Mouse (Mus musculus) macrophage (primary cell): ENCODE data around the gene Krt25. TPM values are rescaled to one million over a fixed set of nuclear protein-coding genes. Genes with fewer than 3 reads are reported as not detected.

Experiments used
- H3K27ac ChIP-seq: fragments of 350-480 bp; formaldehyde crosslinking; 2 replicates; pipeline ENCODE4 v1.9.0; 2021
- H3K36me3 ChIP-seq: fragments of 350-480 bp; formaldehyde crosslinking; 2 replicates; pipeline ENCODE4 v1.9.0; 2021; ENCODE audit errors: inconsistent target
- H3K4me3 ChIP-seq: fragments of 350-480 bp; formaldehyde crosslinking; 2 replicates; pipeline ENCODE4 v1.9.0; 2021; ENCODE audit errors: inconsistent target
- H3K79me2 ChIP-seq: fragments of 350-480 bp; formaldehyde crosslinking; 2 replicates; pipeline ENCODE4 v1.9.0; 2021; ENCODE audit errors: inconsistent target
- WGBS: methylation state at CpG from one replicate; pipeline ENCODE4 v1.1.7; 2026; ENCODE audit warnings: inconsistent platforms; ENCODE audit not compliant: missing documents; 5-methylcytosine and 5-hydroxymethylcytosine counted together
- polyA plus RNA-seq: library from polyadenylated mRNA; stranded (reverse); fragments of 250-400 nt; gene quantifications from 3 replicates; pipeline ENCODE4 v1.2.4, GENCODE M21; 2018; ENCODE audit warnings: inconsistent platforms
- total RNA-seq, 78 experiments: library from RNA; depleted of rRNA; stranded (reverse); fragments of 250-400 nt; gene quantifications; 1 replicate in 9 of 78; 2 replicates in 24 of 78; 3 replicates in 43 of 78; 4 replicates in 2 of 78; pipeline ENCODE4 v1.2.4; 2018; ENCODE audit warnings: inconsistent platforms in 56 of 78

The Krt25 gene
- total RNA-seq (2018; cell fraction: chromatin; rRNA removed), result not detected
- not detected for total RNA-seq (2018; cell fraction: cytosol; rRNA removed)
- total RNA-seq (2018; cell fraction: nucleus; rRNA removed), result not detected
- not detected in 3 replicates for polyA plus RNA-seq

DNA sequence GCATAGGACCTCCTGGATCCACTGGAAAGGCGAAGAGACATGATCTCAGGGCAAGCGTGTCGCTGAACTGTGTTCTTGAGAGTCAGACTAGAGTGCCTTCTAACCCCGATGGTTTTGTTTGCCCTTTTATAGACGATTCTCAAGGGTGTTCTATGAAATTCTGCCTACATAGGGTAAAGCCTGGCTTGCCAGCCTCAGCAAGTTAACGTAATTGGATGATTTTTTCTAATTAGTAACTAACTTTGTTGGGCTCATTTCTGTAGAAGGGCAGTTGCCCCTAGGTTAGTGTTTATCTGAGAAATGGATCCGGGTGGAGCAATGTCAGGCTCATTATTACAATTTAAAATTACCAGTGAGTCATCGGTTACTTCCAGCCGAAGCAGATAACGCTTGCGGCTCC, at the start of gene Krt25:
Krt25 (minus strand) TSS at position 101 of the 400 bp plus-strand sequence.
- no peaks in the 10 kb centered on the region for H3K36me3 ChIP-seq
- WGBS, result 92% methylated on average over 11 of the region's 11 CpGs
- H3K4me3 ChIP-seq, result no peak within 1 kb of the TSS
- no peak within 1 kb of the TSS for H3K27ac ChIP-seq
- no peaks in the 10 kb centered on the region for H3K79me2 ChIP-seq

DNA sequence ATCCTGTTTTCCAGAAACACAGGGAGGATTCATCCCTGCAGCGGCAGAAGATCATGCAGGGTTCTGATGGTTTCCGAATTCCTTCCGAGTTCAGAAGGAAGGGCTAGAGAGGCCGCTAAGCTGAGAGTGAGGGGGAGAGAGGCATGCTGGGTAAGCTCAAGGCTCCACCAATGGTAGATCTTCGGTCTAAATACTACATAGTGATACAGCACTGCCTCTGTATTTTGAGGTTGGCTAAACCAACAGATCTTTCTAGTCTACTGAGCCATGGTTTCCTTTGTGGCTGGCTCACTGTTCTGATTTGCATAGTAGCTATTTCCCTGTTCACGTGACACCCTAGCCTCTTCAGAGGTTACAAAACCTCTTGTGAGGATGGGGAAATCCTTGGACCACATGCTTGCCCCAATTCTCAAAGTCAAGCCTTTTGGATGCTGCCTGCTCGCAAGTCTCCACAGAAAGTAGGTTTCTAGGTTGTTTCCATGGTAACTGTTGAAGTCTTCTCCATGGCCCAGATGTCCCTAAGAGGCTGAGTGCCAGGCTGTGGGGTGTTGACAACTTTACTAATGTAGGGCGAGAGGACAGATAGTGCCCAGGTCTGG, 47.2 kb upstream of the Krt25 start:
- Histone ChIP-seq H3K79me2 (no peaks in the 10 kb centered on the region), H3K36me3 (no peaks in the 10 kb centered on the region), H3K27ac (no peak overlapping the region), H3K4me3 (no peak overlapping the region)
- 62% methylated on average over 8 of the region's 8 CpGs for WGBS

DNA sequence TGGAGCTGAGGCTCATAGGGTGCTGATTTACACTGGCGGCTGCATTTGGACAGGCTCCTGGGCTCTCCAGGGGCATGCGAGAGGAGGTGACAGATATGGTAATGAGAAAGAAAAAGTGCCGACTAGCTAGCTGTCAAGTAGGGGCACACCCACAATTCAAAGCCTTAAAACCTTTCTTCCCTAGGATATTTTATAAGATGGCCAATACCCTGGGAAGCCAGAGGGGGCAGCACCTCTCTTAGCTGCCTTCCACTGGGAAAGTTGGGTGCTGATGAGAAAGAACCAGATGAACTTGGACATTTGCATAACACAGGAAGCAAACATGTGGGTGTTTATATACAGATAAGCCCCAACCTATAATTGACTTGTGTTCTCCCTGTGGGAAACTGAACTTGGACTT, 46.5 kb upstream of the Krt25 start:
- WGBS, result 31% methylated on average over 3 of the region's 3 CpGs
- no peak overlapping the region for H3K27ac ChIP-seq
- no peaks in the 10 kb centered on the region for H3K79me2 ChIP-seq
- no peaks in the 10 kb centered on the region for H3K36me3 ChIP-seq
- no peak overlapping the region for H3K4me3 ChIP-seq

DNA sequence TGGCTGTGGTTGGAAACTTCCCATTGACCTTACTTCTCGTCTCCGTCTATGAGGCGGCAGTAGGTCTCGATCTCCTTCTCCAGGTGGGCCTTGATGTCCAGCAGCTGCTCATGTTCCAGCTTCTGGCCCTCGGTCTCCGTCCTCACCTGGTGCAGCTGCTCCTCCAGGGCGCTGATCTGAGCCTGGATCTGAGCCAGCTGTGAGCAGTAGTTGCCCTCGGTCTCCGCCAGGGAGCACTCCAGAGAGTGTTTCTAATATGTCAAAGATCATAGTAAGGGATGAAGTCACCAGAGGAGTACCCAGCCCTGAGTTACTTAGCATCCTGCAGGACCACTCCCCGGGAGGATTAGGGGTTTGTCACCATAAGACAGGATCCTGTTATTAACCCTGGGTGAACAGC, 44.0 kb upstream of the Krt25 start:
- no peaks in the 10 kb centered on the region for H3K79me2 ChIP-seq
- no peaks in the 10 kb centered on the region for H3K36me3 ChIP-seq
- no peak overlapping the region for H3K27ac ChIP-seq
- H3K4me3 ChIP-seq, result no peak overlapping the region
- 48% methylated on average over 8 of the region's 10 CpGs for WGBS

DNA sequence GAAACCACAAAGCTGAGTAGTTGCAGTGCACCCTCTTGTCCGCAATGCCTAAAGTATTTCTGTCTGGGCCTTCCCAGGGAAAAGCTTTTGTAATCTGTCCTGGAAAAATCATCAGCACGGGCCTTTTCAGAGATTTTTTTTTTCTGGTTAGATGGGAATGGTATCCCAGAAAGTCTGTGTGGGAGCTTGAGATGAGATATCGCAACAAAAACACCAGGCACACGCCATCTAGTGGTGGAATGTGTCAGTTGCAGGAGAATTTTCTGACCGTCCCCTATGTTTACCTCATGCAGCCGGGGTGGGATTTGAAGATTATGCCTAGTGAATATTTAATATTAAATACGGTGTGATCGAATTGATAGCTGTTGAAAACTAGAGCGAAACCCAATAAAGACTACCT, 41.7 kb upstream of the Krt25 start:
- 25% methylated on average over 7 of the region's 9 CpGs for WGBS
- no peaks in the 10 kb centered on the region for H3K79me2 ChIP-seq
- no peak overlapping the region for H3K27ac ChIP-seq
- no peak overlapping the region for H3K4me3 ChIP-seq
- H3K36me3 ChIP-seq, result no peaks in the 10 kb centered on the region

DNA sequence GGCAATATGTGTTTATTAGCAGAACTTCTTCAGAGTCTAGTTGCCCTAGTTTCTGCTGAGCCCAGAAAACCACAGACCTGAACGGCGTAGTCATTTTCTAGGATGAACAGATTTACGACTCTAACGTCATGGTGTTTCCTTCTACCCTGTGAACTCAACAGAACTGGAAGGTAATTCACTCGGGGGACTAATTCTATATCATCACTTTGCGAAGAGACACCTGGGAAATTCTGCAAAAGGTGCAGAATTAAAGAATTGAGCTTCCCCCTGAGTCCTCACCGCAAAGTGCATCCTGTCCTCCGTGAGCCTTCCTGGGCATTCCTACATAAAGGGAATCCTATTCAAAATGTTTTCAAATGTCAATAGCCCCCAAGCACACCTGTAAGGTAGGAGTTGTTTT, 38.7 kb upstream of the Krt25 start:
- Histone ChIP-seq H3K79me2 (no peaks in the 10 kb centered on the region), H3K36me3 (no peaks in the 10 kb centered on the region), H3K27ac (no peak overlapping the region), H3K4me3 (no peak overlapping the region)
- WGBS, result 33% methylated on average over 8 of the region's 8 CpGs

DNA sequence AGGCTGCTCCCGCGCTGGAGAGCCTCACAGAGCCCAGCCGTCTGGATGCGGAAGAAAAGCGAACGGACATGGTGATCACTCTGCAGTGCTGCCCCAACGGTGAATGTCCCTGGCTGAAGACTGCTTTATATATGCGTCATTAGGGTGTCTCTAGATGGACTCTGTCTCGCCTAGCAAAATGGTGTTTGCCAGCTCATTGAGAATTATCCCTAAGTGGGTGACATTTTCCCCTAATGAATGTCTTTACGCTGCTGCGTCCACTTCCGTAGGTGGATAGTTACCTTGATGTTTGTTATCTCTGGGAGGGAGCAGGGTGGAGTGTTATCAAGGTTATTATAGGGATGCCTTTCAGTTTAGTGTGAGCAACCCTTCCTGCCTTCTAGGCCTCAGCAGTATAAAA, 28.3 kb upstream of the Krt25 start, which contains the start of gene Krt27:
Krt27 (minus strand) TSS at position 101 of the 400 bp plus-strand sequence.
- Histone ChIP-seq H3K27ac (no peak within 1 kb of the TSS), H3K79me2 (no peaks in the 10 kb centered on the region), H3K36me3 (no peaks in the 10 kb centered on the region), H3K4me3 (no peak within 1 kb of the TSS)
- 75% methylated on average over 12 of the region's 12 CpGs for WGBS

DNA sequence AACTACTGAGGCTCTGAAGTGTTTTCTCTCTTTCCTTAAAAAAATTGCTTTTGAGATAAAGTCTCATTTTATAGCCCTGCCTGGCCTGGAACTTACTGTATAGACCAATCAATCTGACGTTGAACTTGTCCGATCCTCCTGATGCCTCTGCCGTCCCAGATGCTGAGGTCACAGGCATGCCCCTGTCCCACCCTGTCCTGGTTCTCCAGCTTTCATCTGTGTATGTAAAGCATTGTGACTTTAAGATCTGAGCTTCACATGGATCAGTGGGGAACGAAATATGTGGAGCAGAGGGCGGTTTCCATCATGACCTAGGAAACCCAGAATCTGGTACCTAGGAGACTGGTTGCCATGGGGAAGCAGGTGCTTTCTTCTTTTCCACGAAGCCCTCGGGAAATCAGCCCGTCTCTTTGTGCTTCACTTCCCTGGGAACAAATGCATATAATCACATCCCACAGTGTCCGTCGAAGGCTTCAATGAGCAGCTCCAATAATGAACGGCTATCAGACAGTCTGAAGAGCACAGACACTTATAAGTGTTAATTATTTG, 16.6 kb upstream of the Krt25 start:
- no peaks in the 10 kb centered on the region for H3K79me2 ChIP-seq
- WGBS, result 89% methylated on average over 10 of the region's 11 CpGs
- no peaks in the 10 kb centered on the region for H3K36me3 ChIP-seq
- no peak overlapping the region for H3K4me3 ChIP-seq
- H3K27ac ChIP-seq, result no peak overlapping the region

DNA sequence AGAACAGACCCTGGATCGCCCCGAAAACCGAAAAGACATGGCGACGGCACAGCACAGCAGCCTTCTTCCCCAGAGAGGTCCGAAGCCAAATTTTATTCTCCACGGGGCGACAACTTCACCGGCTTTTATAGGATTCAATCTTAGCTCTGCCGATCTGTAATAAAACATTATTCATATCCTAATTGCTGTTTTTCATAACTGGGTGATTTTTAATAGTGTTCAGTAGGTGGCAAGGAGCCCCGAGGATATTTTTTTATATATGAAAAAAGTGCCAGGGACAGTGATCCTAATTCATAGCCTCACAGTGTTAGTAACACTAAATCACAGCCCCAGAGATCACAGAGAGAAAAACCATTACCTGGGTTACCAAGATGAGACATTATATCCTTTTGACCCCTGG, 15.1 kb upstream of the Krt25 start, which contains the start of gene Krt26:
Krt26 (minus strand) TSS at position 101 of the 400 bp plus-strand sequence.
- Histone ChIP-seq H3K79me2 (no peaks in the 10 kb centered on the region), H3K4me3 (no peak within 1 kb of the TSS), H3K36me3 (no peaks in the 10 kb centered on the region), H3K27ac (no peak within 1 kb of the TSS)
- 100% methylated on average over 9 of the region's 11 CpGs for WGBS

DNA sequence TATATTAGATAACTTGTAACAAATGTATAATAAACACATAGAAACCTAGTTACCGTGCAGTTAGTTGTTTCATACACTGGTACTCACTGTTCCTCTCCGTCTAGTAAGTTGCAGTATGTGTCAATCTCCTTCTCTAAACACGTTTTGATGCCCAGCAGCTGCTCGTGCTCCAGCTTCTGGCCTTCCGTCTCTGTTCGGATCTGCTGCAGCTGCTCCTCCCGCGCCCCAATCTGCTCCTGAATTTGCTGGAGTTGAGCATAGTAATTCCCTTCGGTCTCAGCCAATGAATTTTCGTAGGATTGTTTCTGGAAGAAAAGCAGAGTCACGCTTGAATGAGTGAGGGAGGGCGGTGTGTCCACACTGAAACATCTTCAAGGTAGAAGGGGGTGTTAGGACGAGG, 10.7 kb upstream of the Krt25 start:
- no peaks in the 10 kb centered on the region for H3K79me2 ChIP-seq
- WGBS, result 83% methylated on average over 13 of the region's 13 CpGs

DNA sequence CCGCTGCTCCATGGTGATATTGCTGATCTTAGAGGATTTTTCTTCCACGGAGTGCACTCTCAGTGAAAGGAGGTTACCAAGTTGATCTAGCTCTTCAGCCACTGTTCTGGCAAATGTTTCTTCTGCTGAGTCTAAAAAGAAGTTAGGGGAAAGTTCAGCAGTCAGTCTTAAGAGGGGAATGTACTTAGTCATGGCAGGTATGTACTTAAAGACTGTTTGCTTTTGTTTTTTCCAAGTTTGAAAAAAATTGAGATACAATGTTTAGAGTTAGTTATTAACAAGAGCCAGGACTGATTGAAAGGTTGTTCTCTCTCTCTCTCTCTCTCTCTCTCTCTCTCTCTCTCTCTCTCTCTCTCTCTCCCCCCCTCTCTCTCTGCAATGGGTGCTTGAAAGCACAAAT, 6.9 kb upstream of the Krt25 start:
- Histone ChIP-seq H3K79me2 (no peaks in the 10 kb centered on the region), H3K27ac (no peak overlapping the region), H3K36me3 (no peaks in the 10 kb centered on the region), H3K4me3 (no peak overlapping the region)
- WGBS, result 81% methylated on average over 2 of the region's 2 CpGs

More for the DNA sequence above, 10.7 kb upstream of the Krt25 start:
- Histone ChIP-seq H3K4me3 (no peak overlapping the region), H3K27ac (no peak overlapping the region), H3K36me3 (no peaks in the 10 kb centered on the region)

DNA sequence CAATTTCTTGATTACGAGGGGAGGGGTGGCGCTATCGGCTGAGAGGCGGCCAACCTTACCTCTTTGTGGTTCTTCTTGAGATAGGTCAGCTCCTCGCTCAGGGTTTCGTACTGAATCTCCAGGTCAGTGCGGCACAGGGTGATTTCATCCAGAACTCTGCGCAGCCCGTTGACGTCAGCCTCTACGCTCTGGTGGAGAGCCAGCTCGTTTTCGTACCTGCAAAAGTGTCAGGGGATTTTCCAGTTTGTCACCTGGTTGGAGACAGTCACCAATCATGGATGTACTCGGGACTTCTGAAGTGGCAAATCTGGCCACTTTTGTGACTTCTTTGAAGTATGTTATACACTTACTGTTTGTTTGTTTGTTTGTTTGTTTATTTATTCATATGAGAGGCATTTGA, 1.7 kb downstream of the Krt25 start:
- Histone ChIP-seq H3K4me3 (no peak overlapping the region), H3K36me3 (no peaks in the 10 kb centered on the region), H3K79me2 (no peaks in the 10 kb centered on the region), H3K27ac (no peak overlapping the region)
- WGBS, result 90% methylated on average over 14 of the region's 14 CpGs

DNA sequence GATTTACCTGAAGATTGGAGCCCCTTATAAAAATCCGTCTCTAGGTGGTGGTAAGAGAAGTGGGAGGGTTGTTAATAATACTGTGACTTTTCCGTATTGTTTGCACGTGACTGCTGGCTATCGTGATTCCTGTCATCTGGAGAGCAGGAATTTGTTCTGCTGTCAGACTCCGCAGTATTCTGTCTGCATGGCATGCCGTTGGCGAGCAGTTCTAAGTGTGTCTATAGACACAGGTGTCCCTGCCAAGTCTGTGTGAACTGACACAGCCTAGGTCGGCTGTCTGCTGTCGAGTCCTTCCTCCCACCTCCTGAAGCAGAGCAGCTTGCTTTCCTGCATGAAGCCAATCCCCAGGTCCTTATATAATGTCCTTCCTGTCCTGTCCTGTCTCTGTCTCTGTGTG, 3.6 kb downstream of the Krt25 start:
- Histone ChIP-seq H3K27ac (no peak overlapping the region), H3K4me3 (no peak overlapping the region), H3K36me3 (no peaks in the 10 kb centered on the region), H3K79me2 (no peaks in the 10 kb centered on the region)
- WGBS, result 73% methylated on average over 9 of the region's 9 CpGs

DNA sequence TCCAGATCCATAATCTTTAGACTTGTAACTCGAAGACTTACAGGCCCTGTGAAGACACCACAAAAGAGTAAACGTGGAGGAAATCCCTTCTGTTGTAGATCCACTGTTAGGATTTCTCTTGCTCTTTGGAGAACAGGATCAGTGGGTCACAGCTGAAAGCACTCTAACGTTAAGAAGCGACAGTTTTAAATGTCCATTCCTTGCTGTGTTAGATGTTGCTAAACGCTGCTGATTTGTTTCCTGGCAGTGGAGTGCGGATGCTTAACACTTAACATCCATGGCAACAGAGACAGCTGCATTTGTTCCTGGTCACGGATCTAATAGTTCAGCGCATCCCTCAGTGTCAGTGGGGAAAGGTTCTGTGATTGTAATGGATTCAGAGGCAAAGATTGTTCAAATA, 6.2 kb downstream of the Krt25 start:
- 86% methylated on average over 8 of the region's 8 CpGs for WGBS
- H3K4me3 ChIP-seq, result no peak overlapping the region
- no peaks in the 10 kb centered on the region for H3K79me2 ChIP-seq
- no peaks in the 10 kb centered on the region for H3K36me3 ChIP-seq
- no peak overlapping the region for H3K27ac ChIP-seq

DNA sequence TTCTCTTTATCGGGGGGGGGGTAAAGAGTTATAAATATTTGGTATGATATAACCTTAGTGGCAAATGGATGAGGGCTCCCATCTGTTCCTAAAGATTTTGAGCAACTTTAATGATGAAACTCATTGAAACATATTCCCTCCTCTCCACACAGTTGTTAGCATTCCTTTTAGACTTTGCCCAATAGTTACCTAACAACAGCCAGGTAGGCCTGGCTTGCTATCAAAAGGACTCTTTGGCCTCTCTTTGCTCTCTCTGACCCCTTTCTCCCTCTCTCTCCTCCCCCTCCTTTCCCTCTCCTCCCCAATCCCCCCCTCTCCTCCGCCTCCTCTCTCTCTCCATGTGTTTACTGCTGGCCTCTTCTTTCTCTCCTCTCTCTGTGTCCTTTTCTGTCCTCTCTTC, 8.2 kb downstream of the Krt25 start:
- Histone ChIP-seq H3K4me3 (no peak overlapping the region), H3K27ac (no peak overlapping the region), H3K36me3 (no peaks in the 10 kb centered on the region), H3K79me2 (no peaks in the 10 kb centered on the region)
- 94% methylated on average over 2 of the region's 2 CpGs for WGBS

DNA sequence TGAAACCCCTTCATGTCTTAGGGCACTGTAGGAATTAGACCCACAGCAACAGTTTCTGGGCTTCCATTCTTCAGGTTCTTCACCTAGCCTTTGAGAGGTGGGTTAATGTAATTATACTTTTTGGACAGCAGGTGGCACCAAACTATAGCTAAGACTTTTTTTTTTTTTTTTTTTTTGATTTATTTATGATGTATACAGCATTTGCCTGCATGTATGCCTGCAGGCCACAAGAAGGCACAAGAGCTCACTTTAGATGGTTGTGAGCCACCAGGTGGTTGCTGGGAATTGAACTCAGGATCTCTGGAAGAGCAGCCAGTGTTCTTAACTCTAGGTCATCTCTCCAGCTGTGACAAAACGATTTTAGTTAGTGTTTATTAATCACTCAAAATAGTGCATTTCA, 11.9 kb downstream of the Krt25 start:
- Histone ChIP-seq H3K79me2 (no peaks in the 10 kb centered on the region), H3K36me3 (no peaks in the 10 kb centered on the region), H3K4me3 (no peak overlapping the region), H3K27ac (no peak overlapping the region)
- 86% methylated on average over 1 of the region's 1 CpGs for WGBS
